Mouse (Mus musculus): ENCODE measurements around the gene Nfe2.
"Not testable (repeated sequence)": the region's sequence is repeated elsewhere in the genome, so short reads cannot be mapped to it uniquely, and the experiment has no call there.

Gene Nfe2

GRCm38 (mm10) chr15:103248401-103249313 is 9.5 kb downstream of the Nfe2 start:
- DNase-seq, result no peak

GRCm38 (mm10) chr15:103247782-103248400 is 10.3 kb downstream of the Nfe2 start:
- DNase-seq, result no peak

- DNase-seq, result no peak
Observed at GRCm38 (mm10) chr15:103247078-103247781, 11.0 kb downstream of the Nfe2 start.

- no peak for DNase-seq
Observed at GRCm38 (mm10) chr15:103245616-103246015, 12.6 kb downstream of the Nfe2 start.

- no peak for DNase-seq
Observed at GRCm38 (mm10) chr15:103242885-103243284, 15.3 kb downstream of the Nfe2 start.

GRCm38 (mm10) chr15:103241071-103242018 is 16.9 kb downstream of the Nfe2 start:
- not testable (repeated sequence) for DNase-seq

GRCm38 (mm10) chr15:103240160-103241028 is 17.8 kb downstream of the Nfe2 start, which contains the start of gene Hnrnpa1:
TSS of gene Hnrnpa1 (plus strand) at chr15:103240432.
- peak; percentile 87 to 93 for DNase-seq

GRCm38 (mm10) chr15:103239685-103240159 is 18.5 kb downstream of the Nfe2 start, which contains the start of gene Cbx5:
TSS of gene Cbx5 (minus strand) at chr15:103239816.
- peak; percentile 93 to 97 for DNase-seq

GRCm38 (mm10) chr15:103239130-103239684 is 19.0 kb downstream of the Nfe2 start:
- DNase-seq, result peak; percentile 85 to 93

- no peak for DNase-seq
Observed at GRCm38 (mm10) chr15:103237295-103237694, 20.9 kb downstream of the Nfe2 start.

GRCm38 (mm10) chr15:103233119-103233518 is 25.1 kb downstream of the Nfe2 start:
- no peak for DNase-seq

GRCm38 (mm10) chr15:103228904-103229303 is 29.3 kb downstream of the Nfe2 start:
- no peak for DNase-seq

- DNase-seq, result no peak
Observed at GRCm38 (mm10) chr15:103227572-103227971, 30.6 kb downstream of the Nfe2 start.

GRCm38 (mm10) chr15:103227022-103227421 is 31.2 kb downstream of the Nfe2 start:
- no peak for DNase-seq

GRCm38 (mm10) chr15:103224161-103224560 is 34.0 kb downstream of the Nfe2 start:
- no peak for DNase-seq

- DNase-seq, result no peak
Observed at GRCm38 (mm10) chr15:103221386-103221785, 36.8 kb downstream of the Nfe2 start.

GRCm38 (mm10) chr15:103220785-103221184 is 37.4 kb downstream of the Nfe2 start:
- DNase-seq, result no peak

- no peak for DNase-seq
Observed at GRCm38 (mm10) chr15:103216052-103216451, 42.2 kb downstream of the Nfe2 start.

GRCm38 (mm10) chr15:103214971-103215907 is 43.0 kb downstream of the Nfe2 start:
- DNase-seq, result peak; percentile 88 to 95
